Mouse (Mus musculus) CD4-positive naive resting alpha-beta T cell, adult 76 days (primary cell): ENCODE data around the gene Lair1. TPM values are rescaled to one million over a fixed set of nuclear protein-coding genes. Genes with fewer than 3 reads are reported as not detected.

ENCODE experiments used
- total RNA-seq: library from RNA; stranded (reverse); gene quantifications from one replicate; pipeline ENCODE4 v1.2.4, GENCODE M21; 2023

Lair1 gene
- 14.0 TPM for total RNA-seq

GRCm38 (mm10) chr7:4063013-4063412 is at the start of gene Lair1:
Gene Lair1, minus strand, starts transcription at chr7:4063204.

Other genes with a start within 250 kb of the Lair1 start
- gene Gm15448, start 237.5 kb downstream of the Lair1 start, total RNA-seq = 0.79 TPM
- 1.8 TPM for gene Pira2, start 218.2 kb downstream of the Lair1 start, total RNA-seq
- 1.3 TPM for gene Gm14548, start 165.1 kb downstream of the Lair1 start, total RNA-seq
- gene Lilra6, start 147.7 kb downstream of the Lair1 start, total RNA-seq = 0.62 TPM
- not detected for gene Ttyh1, start 56.2 kb upstream of the Lair1 start, total RNA-seq
- gene Leng8, start 73.8 kb upstream of the Lair1 start, total RNA-seq = 473 TPM
- 11.1 TPM for gene Leng9, start 87.2 kb upstream of the Lair1 start, total RNA-seq
- not detected for gene Cdc42ep5, start 101.7 kb upstream of the Lair1 start, total RNA-seq
- not detected for gene Lilra5, start 174.6 kb upstream of the Lair1 start, total RNA-seq